Mouse (Mus musculus) splenic B cell, adult 2 months (primary cell): ENCODE results near the gene Ube3b.

ENCODE experiments used
- DNase-seq: peaks from one replicate; pipeline ENCODE4 v3.0.0-alpha.2; 2011; ENCODE audit warnings: low read depth, low spot score
- H3K27me3 ChIP-seq: 2 replicates; pipeline ENCODE4 v1.6.1; 2012; ENCODE audit warnings: mild to moderate bottlenecking, low read length, moderate library complexity, mixed read lengths; ENCODE audit not compliant: control insufficient read depth, poor library complexity, insufficient read depth, severe bottlenecking
- H3K36me3 ChIP-seq: 2 replicates; pipeline ENCODE4 v1.6.1; 2012; ENCODE audit warnings: mild to moderate bottlenecking, low read length, moderate library complexity, mixed read lengths; ENCODE audit not compliant: control insufficient read depth, poor library complexity, insufficient read depth, severe bottlenecking

The Ube3b gene

GRCm38 (mm10) chr5:114380209-114381012 lies at the start of gene Ube3b, which contains the start of gene Kctd10:
Ube3b (plus strand) TSS chr5:114380607.
Kctd10 (minus strand) TSS chr5:114380508.
- no peaks in the 10 kb centered on the region for H3K27me3 ChIP-seq
- H3K36me3 ChIP-seq, result no peaks in the 10 kb centered on the region
- peak; percentile 92 for DNase-seq

DNA sequence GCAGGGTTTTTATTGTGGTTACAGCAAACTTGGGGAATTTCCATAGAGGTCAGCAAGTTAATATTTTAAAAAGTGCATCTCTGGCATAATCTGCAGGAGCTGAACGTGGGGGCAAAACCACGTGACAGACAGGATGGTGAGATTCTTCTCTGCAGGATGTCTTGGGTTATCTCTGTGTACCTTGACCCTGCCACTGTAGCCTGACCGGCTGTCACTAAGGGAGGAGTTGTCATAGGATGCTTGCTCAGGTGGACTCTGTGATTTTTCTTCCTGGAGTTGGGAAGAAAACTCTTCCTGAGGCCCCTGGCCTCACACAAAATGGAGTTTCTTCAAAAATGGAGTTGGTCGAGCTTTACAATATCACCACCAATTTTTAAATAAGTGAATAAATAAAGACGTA lies 37.4 kb upstream of the Ube3b start:
- Histone ChIP-seq H3K36me3 (no peaks in the 10 kb centered on the region), H3K27me3 (no peaks in the 10 kb centered on the region)
- no peak for DNase-seq

GRCm38 (mm10) chr5:114343612-114344011 lies 36.8 kb upstream of the Ube3b start:
- no peaks in the 10 kb centered on the region for H3K27me3 ChIP-seq
- no peaks in the 10 kb centered on the region for H3K36me3 ChIP-seq
- DNase-seq, result no peak

- peak; percentile 26 for DNase-seq
- Histone ChIP-seq H3K36me3 (no peaks in the 10 kb centered on the region), H3K27me3 (no peaks in the 10 kb centered on the region)
These were observed 34.9 kb upstream of the Ube3b start for GRCm38 (mm10) chr5:114345538-114345937.

- Histone ChIP-seq H3K27me3 (no peaks in the 10 kb centered on the region), H3K36me3 (no peaks in the 10 kb centered on the region)
- DNase-seq, result no peak
These were observed 33.4 kb upstream of the Ube3b start for GRCm38 (mm10) chr5:114347005-114347404.

DNA sequence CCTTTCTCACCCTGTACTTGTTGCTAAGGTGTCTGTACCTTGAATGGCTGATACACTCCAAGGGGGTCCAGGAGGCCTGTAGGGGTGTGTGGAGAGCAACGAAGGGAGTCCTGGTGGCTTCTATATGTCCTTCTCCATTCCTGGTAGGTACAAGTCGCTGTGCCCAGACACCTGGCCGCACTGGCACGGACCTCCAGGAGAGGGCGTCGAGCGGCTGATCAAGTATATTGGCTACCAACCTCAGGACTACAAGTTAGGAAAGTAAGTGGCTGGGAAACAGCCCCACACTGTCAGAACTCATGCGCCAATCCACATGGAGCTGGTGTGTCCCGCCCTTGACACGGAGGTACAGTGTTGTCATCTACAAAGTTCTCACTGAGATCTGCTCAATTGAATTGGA lies 28.9 kb upstream of the Ube3b start:
- no peaks in the 10 kb centered on the region for H3K27me3 ChIP-seq
- peak; percentile 22 for DNase-seq

GRCm38 (mm10) chr5:114356250-114356935 lies 24.0 kb upstream of the Ube3b start:
- H3K36me3 ChIP-seq, result no peaks in the 10 kb centered on the region
- H3K27me3 ChIP-seq, result no peaks in the 10 kb centered on the region
- DNase-seq, result peak; percentile 73

More for the DNA sequence above, 28.9 kb upstream of the Ube3b start:
- no peaks in the 10 kb centered on the region for H3K36me3 ChIP-seq

- Histone ChIP-seq H3K36me3 (no peaks in the 10 kb centered on the region), H3K27me3 (no peaks in the 10 kb centered on the region)
- no peak for DNase-seq
These were observed 23.3 kb upstream of the Ube3b start for GRCm38 (mm10) chr5:114356936-114357751.

DNA sequence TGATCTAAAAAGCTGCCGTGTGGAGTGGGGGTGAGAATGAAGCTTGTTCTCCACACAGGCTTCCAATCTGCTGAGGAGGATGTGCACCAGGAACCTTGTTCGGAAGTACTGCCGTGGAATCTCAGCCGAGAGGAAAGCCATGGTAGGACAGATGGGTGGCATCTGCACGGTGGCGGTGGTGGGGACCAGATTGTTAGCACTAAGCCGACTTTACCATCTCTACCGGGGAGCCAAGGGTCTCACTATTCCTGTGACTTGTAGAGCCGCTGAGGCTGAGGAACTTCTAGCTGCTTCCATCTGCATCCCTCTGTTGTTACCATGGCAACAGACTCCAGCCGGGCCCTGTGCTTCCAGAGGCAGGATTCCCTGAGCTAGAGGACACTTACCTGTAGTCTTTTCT lies 21.6 kb upstream of the Ube3b start:
- Histone ChIP-seq H3K27me3 (no peaks in the 10 kb centered on the region), H3K36me3 (peaks cover 5% of the 10 kb centered on the region; the same call in 1 of the 2 replicates)
- no peak for DNase-seq

DNA sequence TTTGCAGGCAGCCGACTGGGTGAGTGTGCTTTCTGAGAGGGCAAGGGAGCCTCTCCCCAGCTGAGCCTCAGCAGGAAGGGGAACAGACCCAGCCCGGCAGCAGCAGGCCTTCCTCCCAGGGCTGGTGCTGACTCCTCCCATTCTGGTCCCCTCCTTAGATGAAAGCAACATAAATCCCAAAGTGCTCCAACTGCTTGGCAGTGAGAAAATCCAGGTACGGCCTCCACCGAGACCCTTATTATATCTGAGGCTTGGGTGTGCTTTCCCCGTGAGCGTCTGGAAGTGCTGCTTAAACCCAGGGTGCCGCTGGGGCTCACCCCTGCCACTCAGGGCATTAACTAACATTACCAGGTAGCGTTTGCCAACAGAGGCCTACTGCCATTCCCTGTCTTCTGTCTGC lies 20.8 kb upstream of the Ube3b start:
- no peak for DNase-seq
- H3K27me3 ChIP-seq, result no peaks in the 10 kb centered on the region

DNA sequence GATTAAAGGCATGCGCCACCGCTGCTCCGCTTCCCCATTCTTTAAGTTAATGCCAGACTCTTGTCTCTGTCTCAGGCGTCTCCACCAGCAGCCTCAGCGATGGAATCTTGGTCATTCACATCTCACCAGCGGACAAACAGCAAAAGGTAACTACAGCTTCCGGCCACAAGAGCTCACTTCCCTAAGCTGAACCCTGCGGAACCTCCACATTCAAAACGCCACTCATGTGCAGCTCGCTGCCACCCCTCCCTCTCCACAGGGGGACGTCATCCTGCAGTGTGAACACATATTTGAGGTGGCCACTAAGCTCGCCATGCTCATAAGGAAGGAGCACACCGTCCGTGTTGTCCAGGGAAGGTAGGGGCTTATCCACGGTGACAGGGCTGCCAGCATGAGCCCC lies 19.4 kb upstream of the Ube3b start:
- Histone ChIP-seq H3K36me3 (peaks cover 9% of the 10 kb centered on the region; the same call in 1 of the 2 replicates), H3K27me3 (no peaks in the 10 kb centered on the region)
- peak; percentile 60 for DNase-seq

More for the DNA sequence above, 20.8 kb upstream of the Ube3b start:
- peaks cover 5% of the 10 kb centered on the region; the same call in 1 of the 2 replicates for H3K36me3 ChIP-seq

GRCm38 (mm10) chr5:114365043-114365752 lies 15.2 kb upstream of the Ube3b start:
- Histone ChIP-seq H3K27me3 (no peaks in the 10 kb centered on the region), H3K36me3 (peaks cover 16% of the 10 kb centered on the region)
- no peak for DNase-seq

DNA sequence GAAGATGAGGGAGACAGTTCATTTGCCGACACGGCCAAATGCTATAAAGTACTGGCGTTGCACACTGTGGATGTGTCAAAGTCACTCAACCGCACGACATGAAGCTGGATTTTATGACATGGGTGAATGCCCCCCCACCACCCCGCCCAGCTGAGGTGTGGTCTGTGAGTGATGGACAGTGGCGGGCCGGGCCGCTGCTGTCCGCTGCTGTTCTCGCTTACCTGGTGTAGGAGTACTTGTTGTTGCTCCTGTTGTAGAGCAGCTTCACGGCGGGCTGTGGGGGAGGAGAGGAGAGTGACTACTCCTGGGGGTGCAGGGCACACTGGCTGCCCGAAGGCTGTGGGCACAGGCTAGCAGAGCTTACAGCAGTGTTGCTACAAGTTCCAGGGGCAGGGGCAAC lies 12.3 kb upstream of the Ube3b start:
- H3K36me3 ChIP-seq, result peaks cover 16% of the 10 kb centered on the region
- DNase-seq, result no peak
- no peaks in the 10 kb centered on the region for H3K27me3 ChIP-seq

DNA sequence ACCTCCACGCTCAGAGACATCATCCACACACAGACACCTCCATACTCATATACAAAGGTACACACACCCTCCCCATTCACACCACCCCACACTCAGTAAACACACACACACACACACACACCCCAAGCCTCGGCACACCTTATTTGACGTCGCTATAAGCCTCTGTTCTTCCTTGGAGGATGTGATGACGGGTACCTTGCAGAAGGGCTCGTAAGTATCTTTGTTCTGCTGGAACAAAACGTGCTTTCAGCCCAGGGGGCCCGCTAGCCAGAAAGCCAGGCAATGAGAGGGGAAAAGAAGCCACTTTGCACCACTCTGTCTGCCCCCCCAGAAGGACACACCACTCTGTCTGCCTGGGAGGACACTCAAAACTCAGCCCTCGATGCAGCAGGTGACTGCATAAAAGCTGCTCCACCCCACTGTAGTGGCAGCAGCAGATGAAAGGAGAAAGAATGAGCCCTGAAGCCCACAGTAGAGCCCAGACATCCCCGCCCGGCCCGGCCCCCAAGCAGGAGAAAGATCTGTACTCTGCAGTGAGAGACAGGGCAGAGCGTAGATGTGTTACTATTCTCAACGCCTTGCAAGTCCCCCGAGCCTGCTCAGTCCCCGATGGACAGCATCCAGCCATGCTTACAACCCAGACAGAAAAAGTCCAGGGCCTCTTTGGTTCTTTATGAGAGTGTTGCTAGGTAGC lies 11.5 kb upstream of the Ube3b start:
- no peak for DNase-seq
- Histone ChIP-seq H3K36me3 (peaks cover 11% of the 10 kb centered on the region), H3K27me3 (no peaks in the 10 kb centered on the region)
